Mouse (Mus musculus) small intestine, adult 2 months (tissue): Measurements from ENCODE around the gene March5. TPM values are rescaled to one million over a fixed set of nuclear protein-coding genes. Genes with fewer than 3 reads are reported as not detected.
"Not testable (repeated sequence)": the region's sequence is repeated elsewhere in the genome, so short reads cannot be mapped to it uniquely, and the experiment has no call there.

Experiments
- H3K27ac ChIP-seq: fragments of 200-500 bp; 2 replicates; pipeline ENCODE4 v1.5.1; 2012; ENCODE audit warnings: low read depth, low read length, control low read depth, inconsistent platforms; ENCODE audit not compliant: insufficient read depth
- H3K27me3 ChIP-seq: fragments of 200-500 bp; 2 replicates; pipeline ENCODE4 v1.6.1; 2012; ENCODE audit warnings: mild to moderate bottlenecking, moderate library complexity, low read length, inconsistent platforms; ENCODE audit not compliant: control insufficient read depth, insufficient read depth
- H3K36me3 ChIP-seq: fragments of 200-500 bp; 2 replicates; pipeline ENCODE4 v1.6.1; 2012; ENCODE audit warnings: mild to moderate bottlenecking, low read length, control low read depth, inconsistent platforms; ENCODE audit not compliant: control insufficient read depth, insufficient read depth
- H3K4me1 ChIP-seq: fragments of 200-500 bp; 2 replicates; pipeline ENCODE4 v1.6.1; 2012; ENCODE audit warnings: low read length, inconsistent platforms, mixed read lengths; ENCODE audit not compliant: control insufficient read depth, insufficient read depth, insufficient read length
- H3K4me3 ChIP-seq: fragments of 200-500 bp; 2 replicates; pipeline ENCODE4 v1.5.1; 2012; ENCODE audit warnings: low read depth, mild to moderate bottlenecking, control low read depth, inconsistent platforms, low read length, moderate library complexity
- CTCF ChIP-seq: fragments of 200-500 bp; IDR thresholded peaks from 2 replicates; pipeline ENCODE4 v1.5.1; 2012; ENCODE audit warnings: low read depth, mild to moderate bottlenecking, control low read depth, inconsistent platforms, low read length, moderate library complexity, mixed read lengths; ENCODE audit not compliant: insufficient replicate concordance, insufficient read length; ENCODE audit errors: extremely low read depth
- POLR2A ChIP-seq: fragments of 200-500 bp; IDR thresholded peaks from 2 replicates; pipeline ENCODE4 v1.6.1; 2012; ENCODE audit warnings: low read depth, mild to moderate bottlenecking, control low read depth, inconsistent platforms, low read length, moderate library complexity
- WGBS: fragments of 180-500 bp; shearing (Covaris S2); methylation state at CpG from one replicate; pipeline ENCODE4 v1.1.7; 2018; 5-methylcytosine and 5-hydroxymethylcytosine counted together
- polyA plus RNA-seq: library from polyadenylated mRNA; depleted of rRNA; stranded (reverse); fragments of >200 nt; gene quantifications from 2 replicates; pipeline ENCODE4 v1.2.3, GENCODE M21; 2012

March5 gene
- polyA plus RNA-seq, 1 experiment, result 25.4 TPM

DNA sequence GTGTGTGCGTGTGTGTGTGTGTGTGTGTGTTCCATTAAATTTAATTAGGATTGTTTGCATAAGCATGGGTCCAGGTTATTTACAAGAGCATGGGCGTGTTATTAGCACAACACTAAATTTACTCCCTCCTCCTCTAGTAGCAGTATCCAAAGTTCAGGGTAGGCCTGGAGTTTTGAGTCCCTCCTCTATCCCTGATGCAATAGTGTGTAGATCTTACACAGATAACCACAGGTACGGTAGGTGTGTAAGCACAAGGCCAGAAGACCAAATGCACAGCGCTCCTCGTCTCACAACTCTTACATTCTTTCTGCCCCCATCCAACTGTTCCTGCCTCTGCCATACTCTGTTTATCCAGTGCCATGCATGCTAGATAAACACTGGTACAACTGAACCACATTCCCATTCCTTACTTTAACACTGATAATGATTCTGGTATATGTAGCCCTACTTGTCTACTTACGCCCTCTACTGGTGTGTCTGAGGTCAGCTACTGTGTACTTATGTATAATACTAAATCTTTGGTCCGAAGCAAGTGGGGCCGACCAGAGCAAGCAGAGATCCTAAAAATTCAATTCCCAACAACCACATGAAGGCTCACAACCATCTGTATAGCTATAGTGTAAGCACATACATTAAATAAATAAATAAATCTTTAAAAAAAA lies 2.3 kb downstream of the March5 start:
- Histone ChIP-seq H3K4me1 (peaks cover 6% of the 10 kb centered on the region; the same call in 1 of the 2 replicates), H3K27ac (peak overlapping the region; percentile 60), H3K4me3 (peak overlapping the region; percentile 31; the same call in 1 of the 2 replicates), H3K27me3 (no peaks in the 10 kb centered on the region), H3K36me3 (peaks cover 16% of the 10 kb centered on the region)
- 60% methylated on average over 8 of the region's 8 CpGs for WGBS
- TF ChIP-seq CTCF, result no peak
- no peak for TF ChIP-seq POLR2A

DNA sequence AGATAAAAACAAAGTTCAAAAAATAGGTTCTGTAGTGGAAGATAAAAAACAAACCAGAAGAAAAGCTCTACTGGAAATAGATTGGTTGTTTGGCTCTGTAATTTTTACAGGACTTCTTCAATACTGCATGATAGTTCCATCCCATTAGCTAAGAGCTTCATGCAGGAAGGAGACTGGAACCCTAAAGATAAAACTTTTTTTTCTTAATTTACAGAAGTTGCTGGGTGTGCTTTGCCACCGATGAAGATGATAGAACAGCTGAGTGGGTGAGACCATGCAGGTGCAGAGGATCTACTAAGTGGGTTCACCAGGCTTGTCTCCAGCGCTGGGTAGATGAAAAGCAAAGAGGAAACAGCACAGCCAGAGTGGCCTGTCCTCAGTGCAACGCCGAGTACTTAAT lies 3.1 kb downstream of the March5 start:
- Histone ChIP-seq H3K27me3 (no peaks in the 10 kb centered on the region), H3K27ac (no peak overlapping the region), H3K4me3 (no peak overlapping the region), H3K36me3 (peaks cover 16% of the 10 kb centered on the region), H3K4me1 (peaks cover 6% of the 10 kb centered on the region; the same call in 1 of the 2 replicates)
- WGBS, result 92% methylated on average over 4 of the region's 4 CpGs
- no peak for TF ChIP-seq POLR2A
- no peak for TF ChIP-seq CTCF

DNA sequence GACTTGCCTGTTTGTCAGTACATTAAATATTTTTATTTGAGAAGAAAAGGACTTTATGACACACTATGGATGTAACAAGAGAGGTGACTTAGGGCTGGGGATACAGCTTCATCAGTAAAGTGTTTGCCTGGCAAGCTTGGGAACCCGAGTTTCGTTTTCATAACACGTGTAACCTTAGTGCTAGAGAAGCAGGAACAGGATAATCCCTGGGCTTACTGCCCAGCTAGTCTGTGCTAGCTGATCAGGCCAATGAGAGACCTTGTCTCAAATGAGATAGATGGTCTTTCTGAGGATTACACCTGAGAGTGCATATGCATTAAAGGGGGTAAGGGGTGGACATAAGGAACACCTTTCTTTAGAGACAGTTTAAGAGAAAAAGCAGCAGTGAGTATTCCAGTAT lies 4.1 kb downstream of the March5 start:
- Histone ChIP-seq H3K27me3 (no peaks in the 10 kb centered on the region), H3K4me3 (no peak overlapping the region), H3K4me1 (peaks cover 6% of the 10 kb centered on the region; the same call in 1 of the 2 replicates), H3K36me3 (peaks cover 18% of the 10 kb centered on the region), H3K27ac (no peak overlapping the region)
- WGBS, result 85% methylated on average over 3 of the region's 3 CpGs
- no peak for TF ChIP-seq CTCF
- TF ChIP-seq POLR2A, result no peak

DNA sequence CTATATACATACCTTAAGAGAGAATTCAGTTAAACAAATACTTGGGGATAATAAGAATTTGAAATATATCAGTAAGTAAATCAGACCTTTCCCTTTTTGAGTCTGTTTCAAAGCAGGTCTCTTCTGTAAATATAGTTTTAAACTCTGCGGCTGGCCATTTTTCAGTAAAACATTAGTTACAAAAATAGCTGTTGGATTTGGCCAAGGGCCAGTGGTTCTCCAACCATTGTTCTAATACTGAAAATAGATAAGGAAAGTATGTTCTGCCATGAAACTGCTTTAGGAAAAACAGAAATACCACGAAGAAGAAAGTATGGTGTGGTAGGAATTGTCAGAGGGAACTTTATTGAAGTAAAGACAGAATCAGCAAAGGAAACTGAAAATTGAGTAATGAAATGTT lies 7.4 kb downstream of the March5 start:
- H3K4me3 ChIP-seq, result no peak overlapping the region
- no peak overlapping the region for H3K27ac ChIP-seq
- peaks cover 34% of the 10 kb centered on the region for H3K36me3 ChIP-seq
- H3K4me1 ChIP-seq, result peaks cover 1% of the 10 kb centered on the region; the same call in 1 of the 2 replicates
- WGBS, result 67% methylated on average over 2 of the region's 2 CpGs
- no peak for TF ChIP-seq POLR2A
- TF ChIP-seq CTCF, result no peak
- no peaks in the 10 kb centered on the region for H3K27me3 ChIP-seq

DNA sequence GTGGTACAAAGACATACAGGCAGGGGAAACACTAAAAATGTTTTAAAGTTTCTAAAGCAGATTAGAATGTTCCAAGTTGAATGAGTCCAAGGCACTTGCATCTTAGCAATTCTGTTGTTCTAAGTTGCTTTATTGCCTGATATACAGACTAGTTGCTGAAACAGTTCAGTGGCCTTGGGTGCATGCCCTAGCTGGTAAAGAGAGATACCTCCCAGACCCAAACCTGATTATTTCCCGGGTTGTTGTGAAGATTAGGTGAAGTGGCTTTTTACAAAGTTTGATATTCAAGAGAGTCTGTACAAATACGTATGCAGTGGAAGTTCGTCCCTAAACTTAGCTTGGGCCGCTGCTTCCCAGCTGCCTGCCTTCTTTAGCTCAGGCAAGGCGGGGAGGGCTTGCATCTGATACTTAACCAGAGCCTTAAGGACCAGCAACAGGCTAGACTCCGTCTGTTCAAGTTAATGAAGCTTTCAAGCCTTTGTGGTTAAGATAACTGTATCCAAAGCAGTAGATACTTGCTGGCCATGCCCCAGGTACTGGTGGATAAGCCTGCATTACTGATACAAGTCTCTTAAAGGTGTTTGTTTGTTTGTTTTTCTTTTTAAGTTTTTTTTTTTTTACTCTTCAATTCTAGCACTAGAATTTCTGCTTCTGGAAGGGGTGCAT lies 18.0 kb downstream of the March5 start:
- Histone ChIP-seq H3K4me3 (no peak overlapping the region), H3K27ac (no peak overlapping the region), H3K4me1 (no peaks in the 10 kb centered on the region), H3K27me3 (no peaks in the 10 kb centered on the region), H3K36me3 (peaks cover 18% of the 10 kb centered on the region)
- TF ChIP-seq POLR2A, result no peak
- no peak for TF ChIP-seq CTCF
- 90% methylated on average over 6 of the region's 6 CpGs for WGBS

DNA sequence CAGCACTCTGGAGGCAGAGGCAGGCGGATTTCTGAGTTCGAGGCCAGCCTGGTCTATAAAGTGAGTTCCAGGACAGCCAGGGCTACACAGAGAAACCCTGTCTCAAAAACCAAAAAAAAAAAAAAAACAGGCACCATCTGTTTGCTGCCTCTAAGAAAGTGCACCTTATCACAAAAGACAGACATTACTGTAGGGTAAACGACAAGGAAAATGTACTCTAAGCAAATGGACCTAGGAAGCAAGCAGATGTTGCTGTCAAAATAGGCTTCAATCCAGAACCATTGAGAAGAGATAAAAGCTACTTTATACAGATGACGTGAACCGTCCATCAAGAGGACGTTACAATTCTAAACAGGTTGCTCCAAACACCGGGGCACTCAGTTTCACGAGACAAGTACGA lies 25.3 kb downstream of the March5 start:
- not testable (repeated sequence) for H3K36me3 ChIP-seq, H3K27ac ChIP-seq, H3K4me3 ChIP-seq, H3K4me1 ChIP-seq
- WGBS, result 70% methylated on average over 9 of the region's 9 CpGs
- H3K27me3 ChIP-seq, result peaks cover 15% of the 10 kb centered on the region

DNA sequence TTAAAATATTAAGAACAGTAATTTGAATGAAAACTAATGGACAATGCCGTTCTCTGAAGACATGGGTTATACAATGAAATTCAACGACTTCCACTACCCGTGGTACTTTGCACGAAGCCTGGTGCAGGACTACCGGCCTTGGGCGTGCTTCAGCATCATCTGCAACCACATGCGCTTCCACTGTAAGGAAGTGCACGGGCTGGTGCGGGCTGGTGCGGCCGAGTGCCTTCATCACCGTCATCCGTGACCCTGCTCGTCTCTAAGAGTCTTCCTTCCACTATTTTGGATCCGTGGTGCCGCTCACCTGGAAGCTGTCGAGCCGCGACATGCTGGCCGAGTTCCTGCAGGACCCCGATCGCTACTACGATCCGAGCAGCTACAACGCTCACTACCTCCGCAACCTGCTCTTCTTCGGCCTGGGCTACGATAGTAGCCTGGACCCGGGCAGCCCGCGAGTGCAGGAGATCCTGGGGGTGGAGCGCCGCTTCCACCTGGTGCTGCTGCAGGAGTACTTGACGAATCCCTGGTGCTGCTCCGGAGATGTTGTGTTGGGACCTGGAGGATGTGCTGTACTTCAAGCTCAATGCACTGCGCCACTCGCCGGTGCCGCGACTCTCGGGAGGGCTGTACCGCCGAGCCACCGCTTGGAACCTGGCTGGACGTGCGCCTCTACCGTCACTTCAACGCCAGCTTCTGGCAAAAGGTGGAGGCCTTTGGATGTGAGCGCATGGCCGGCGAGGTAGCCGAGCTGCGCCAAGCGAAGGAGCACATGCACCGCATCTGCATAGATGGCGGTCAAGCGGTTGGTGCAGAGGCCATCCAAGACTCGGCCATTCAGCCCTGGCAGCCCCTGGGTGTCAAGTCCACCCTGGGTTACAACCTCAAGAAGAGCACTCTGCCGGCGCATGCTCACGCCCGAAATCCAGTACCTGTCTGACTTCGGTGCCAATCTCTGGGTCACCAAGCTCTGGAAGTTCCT lies 26.5 kb downstream of the March5 start:
- H3K27ac ChIP-seq, result no peak overlapping the region
- TF ChIP-seq CTCF, result no peak
- no peak for TF ChIP-seq POLR2A
- WGBS, result 6% methylated on average over 63 of the region's 63 CpGs
- peak overlapping the region; percentile 28 for H3K4me3 ChIP-seq
- H3K27me3 ChIP-seq, result peaks cover 18% of the 10 kb centered on the region
- no peaks in the 10 kb centered on the region for H3K36me3 ChIP-seq
- H3K4me1 ChIP-seq, result peaks cover 8% of the 10 kb centered on the region
